ENCODE assay signal across 12 mouse cellular contexts in the genomic region with DNA sequence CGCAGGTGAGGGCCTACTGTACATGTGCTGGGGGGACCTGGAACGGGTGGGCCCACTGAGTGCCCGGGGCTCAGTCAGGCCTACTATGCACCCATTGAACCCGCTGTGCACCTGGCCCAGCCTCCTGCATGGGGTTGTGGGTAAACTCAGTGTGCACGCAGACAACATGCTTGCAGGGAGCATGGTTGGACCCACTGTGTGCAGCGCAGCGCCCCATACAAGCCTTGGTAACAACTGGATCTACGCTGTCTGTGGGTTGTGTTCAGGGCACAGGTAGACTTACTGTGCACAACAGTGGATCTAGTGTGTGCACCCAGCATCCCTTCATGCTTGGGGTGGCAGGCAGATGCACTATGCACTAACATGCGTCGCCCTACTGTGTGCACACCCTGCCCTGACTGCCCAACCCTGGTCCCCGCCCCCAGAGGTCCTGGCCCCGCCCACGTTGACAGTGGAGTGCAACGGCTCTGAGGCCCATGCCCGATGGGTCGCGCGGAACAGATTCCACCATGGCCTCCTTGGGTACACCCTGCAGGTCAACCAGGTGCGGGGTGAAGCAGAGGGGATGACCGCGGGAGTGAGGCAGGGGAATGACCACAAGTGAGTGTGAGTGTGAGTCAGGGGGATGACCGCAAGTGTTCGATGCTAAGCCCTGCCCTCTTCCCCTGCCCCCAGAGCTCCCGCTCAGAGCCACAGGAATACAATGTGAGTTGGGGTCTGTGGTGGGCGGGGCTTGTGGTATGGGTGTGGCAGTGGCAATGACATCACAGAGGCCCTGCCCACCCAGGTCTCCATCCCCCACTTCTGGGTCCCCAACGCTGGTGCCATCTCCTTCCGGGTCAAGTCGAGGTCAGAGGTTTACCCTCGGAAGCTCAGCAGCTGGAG. TPM values are rescaled to one million over a fixed set of nuclear protein-coding genes. Genes with fewer than 3 reads are reported as not detected.
A peak's percentile ranks its signal among the peaks of the same experiment; 100 is the strongest.
DNase-seq lines count a peak whose midpoint lies in the region; ATAC-seq and TF ChIP-seq lines count a peak whose summit lies in the region.
"Had no signal": no experiment of that assay in that cellular context is flagged by ENCODE, and none has a peak within 500 bp of the region (broad histone marks: within the 10 kb centered on the region; RNA-seq: fewer than 3 reads in every experiment).

No protein-coding gene starts in this region.

- H3K27ac ChIP-seq in CH12.LX (ENCODE audit: insufficient read depth, low read depth): no peak overlapping the region
- H3K27ac ChIP-seq in liver, embryonic 11.5 days (ENCODE audit: low read depth, low read length): no peak overlapping the region

- no peak for TF ChIP-seq RAD21 in CH12.LX (IDR thresholded peaks at IDR 0.05; ENCODE audit: low read depth, low read length)

- 94% methylated on average over 29 of the region's 29 CpGs for WGBS in liver, embryonic 11.5 days

- no peaks in the 10 kb centered on the region for H3K79me2 ChIP-seq in CH12.LX (replicated peaks; ENCODE audit: control insufficient read depth, extremely low read depth, insufficient read depth, poor library complexity, severe bottlenecking)

- TF ChIP-seq CTCF in CH12.LX (conservative IDR thresholded peaks at IDR 0.05 in 1 of 2, IDR thresholded peaks at IDR 0.05 in 1 of 2; ENCODE audit: low read depth in 2 of 2, low read length in 2 of 2): no peak

- H3K4me3 ChIP-seq in CH12.LX (replicated peaks in 1 of 3; ENCODE audit: low read depth in 2 of 3, low read length in 2 of 3, poor library complexity in 1 of 3): no peak overlapping the region
- H3K4me3 ChIP-seq in liver, embryonic 11.5 days (ENCODE audit: low read depth, low read length): no peak overlapping the region

- H3K4me2 ChIP-seq in CH12.LX (ENCODE audit: insufficient read depth, low read depth, poor library complexity, severe bottlenecking): no peak overlapping the region
- H3K4me2 ChIP-seq in liver, embryonic 11.5 days: no peak overlapping the region

- no peak overlapping the region for H3K9ac ChIP-seq in CH12.LX (ENCODE audit: insufficient read depth, low read depth)
- H3K9ac ChIP-seq in liver, embryonic 11.5 days (ENCODE audit: low read depth, low read length): no peak overlapping the region

- dilution Hi-C loops in CH12.LX (cut with MboI; ENCODE audit: extremely low pct_ligation_motif_present, extremely low pct_unique_long_range_greater_than_20kb, low sequenced_read_pairs): no loop called here

- no peak for ATAC-seq in liver, embryonic 11.5 days (replicated peaks; ENCODE audit: low FRiP score)
- ATAC-seq: intestine, postnatal 0 days had no signal

- peak; percentile 3 to 68 for DNase-seq in left cerebral cortex, postnatal 10 days (ENCODE audit: extremely low spot score in 1 of 2, low spot score in 2 of 2)
- DNase-seq in left cerebral cortex, postnatal 36 days (ENCODE audit: low spot score in 2 of 2): no peak
- DNase-seq in B cell, adult 2 months: peak; percentile 2 to 11
- DNase-seq in CH12.LX (ENCODE audit: extremely low read depth): no peak
- DNase-seq in liver, embryonic 11.5 days (ENCODE audit: low spot score): peak; percentile 34
- no peak for DNase-seq in layer of hippocampus, postnatal 36 days
- DNase-seq in adrenal gland, postnatal 14 days: no peak

- no peaks in the 10 kb centered on the region for H3K27me3 ChIP-seq in CH12.LX (replicated peaks)
- no peaks in the 10 kb centered on the region for H3K27me3 ChIP-seq in liver, embryonic 11.5 days (replicated peaks; ENCODE audit: control insufficient read depth, insufficient read depth, low read length)

- H3K36me3 ChIP-seq in CH12.LX (replicated peaks in 1 of 2; ENCODE audit: control insufficient read depth in 1 of 2, insufficient read depth in 1 of 2, low read length in 1 of 2): peaks cover 0 to 10% of the 10 kb centered on the region in 2 experiments
- peaks cover 6% of the 10 kb centered on the region for H3K36me3 ChIP-seq in liver, embryonic 11.5 days (ENCODE audit: control insufficient read depth, insufficient read depth, low read length)

- no peak for TF ChIP-seq POLR2A in CH12.LX (IDR thresholded peaks at IDR 0.05; ENCODE audit: low read depth, low read length)

- peaks cover 0 to 3% of the 10 kb centered on the region in 2 experiments; a peak in 1 of 4 replicates for H3K4me1 ChIP-seq in CH12.LX (ENCODE audit: control insufficient read depth in 1 of 2, insufficient read depth in 2 of 2)
- H3K4me1 ChIP-seq in liver, embryonic 11.5 days (replicated peaks; ENCODE audit: control insufficient read depth, insufficient read depth, low read length): no peaks in the 10 kb centered on the region

- intact Hi-C loops in left cerebral cortex, postnatal 10 days (cut with DNase I): no loop called here
- intact Hi-C loops in left cerebral cortex, postnatal 36 days (cut with DNase I): no loop called here

- peaks cover 86% of the 10 kb centered on the region for H3K9me3 ChIP-seq in CH12.LX (replicated peaks; ENCODE audit: low read length)
- H3K9me3 ChIP-seq in liver, embryonic 11.5 days (ENCODE audit: control insufficient read depth, low read length): peaks cover 70% of the 10 kb centered on the region

- in situ Hi-C loops in CH12.LX (cut with MboI; ENCODE audit: low pct_ligation_motif_present, low pct_unique_long_range_greater_than_20kb, low sequenced_read_pairs): no loop called here

- TF ChIP-seq EP300 in CH12.LX (IDR thresholded peaks at IDR 0.05; ENCODE audit: low read length): no peak

TF ChIP-seq in CH12.LX, 34 proteins besides CTCF, POLR2A, EP300 and RAD21:
- TF ChIP-seq JUND (conservative IDR thresholded peaks at IDR 0.05; ENCODE audit: low read depth, low read length) (no peak), ZKSCAN1 (IDR thresholded peaks at IDR 0.05; ENCODE audit: borderline replicate concordance, low read depth, low read length) (peak; percentile 33; the same call in 1 of the 2 replicates)

RNA-seq across cellular contexts. Expression of gene Il3ra, which starts 4.4 kb away (rescaled TPM):
- 1 to 10 TPM; 3.4 TPM for total RNA-seq in left cerebral cortex, postnatal 10 days (2021)
- total RNA-seq in left cerebral cortex, postnatal 36 days (2021): 1 to 10 TPM; 3.6 to 3.9 TPM
- total RNA-seq in CH12.LX (2012; rRNA removed) (0.64 and 0.76 TPM in 2 replicates), CH12.LX (2014; rRNA removed) (0.89 and 1.3 TPM in 2 replicates)
- 2.6 and 4.8 TPM in 2 replicates for polyA plus RNA-seq in CH12.LX (2012; ENCODE audit: insufficient read length, low read depth)
- 2.8 and 3.3 TPM in 2 replicates for polyA plus RNA-seq in liver, embryonic 11.5 days (2014; fragmentation: Nextera tagmentation; extraction: Ambion mirVana)
- total RNA-seq in layer of hippocampus, postnatal 36 days (2021): 1 to 10 TPM; 3.0 TPM
- total RNA-seq in adrenal gland, postnatal 14 days (2021): 12.0 and 13.9 TPM in 2 replicates

RNA-seq across cellular contexts. Expression of gene Olfr31, which starts 27.9 kb away (rescaled TPM):
- not detected for total RNA-seq in left cerebral cortex, postnatal 10 days (2021)
- total RNA-seq in left cerebral cortex, postnatal 36 days (2021): not detected
- not detected in 2 replicates for total RNA-seq in CH12.LX (2012; rRNA removed)
- not detected in 2 replicates for total RNA-seq in CH12.LX (2014; rRNA removed)
- polyA plus RNA-seq in CH12.LX (2012; ENCODE audit: insufficient read length, low read depth): 0.09 TPM in 1 of 2 replicates, not detected in the other
- not detected in 2 replicates for polyA plus RNA-seq in liver, embryonic 11.5 days (2014; fragmentation: Nextera tagmentation; extraction: Ambion mirVana)
- not detected for total RNA-seq in layer of hippocampus, postnatal 36 days (2021)
- total RNA-seq in adrenal gland, postnatal 14 days (2021): not detected in 2 replicates
- total RNA-seq: heart, adult 8-10 months; midbrain, postnatal 0 days had no signal
- polyA plus RNA-seq: intestine, postnatal 0 days; liver, embryonic 16.5 days; midbrain, postnatal 0 days had no signal

RNA-seq across cellular contexts. Expression of gene Olfr721-ps1, which starts 50.6 kb away (rescaled TPM):
- not detected for total RNA-seq in left cerebral cortex, postnatal 10 days (2021)
- not detected for total RNA-seq in left cerebral cortex, postnatal 36 days (2021)
- total RNA-seq in CH12.LX (2012; rRNA removed) (not detected in 2 replicates), CH12.LX (2014; rRNA removed) (not detected in 2 replicates)
- not detected in 2 replicates for polyA plus RNA-seq in CH12.LX (2012; ENCODE audit: insufficient read length, low read depth)
- not detected in 2 replicates for polyA plus RNA-seq in liver, embryonic 11.5 days (2014; fragmentation: Nextera tagmentation; extraction: Ambion mirVana)
- not detected for total RNA-seq in layer of hippocampus, postnatal 36 days (2021)
- not detected in 2 replicates for total RNA-seq in adrenal gland, postnatal 14 days (2021)
- total RNA-seq: heart, adult 8-10 months; layer of hippocampus, postnatal 10 days; midbrain, postnatal 0 days had no signal
- polyA plus RNA-seq: intestine, postnatal 0 days; liver, embryonic 16.5 days; midbrain, postnatal 0 days had no signal

Comparison
In these comparisons a context has a peak if more than half of its experiments do, and no peak if none do; other contexts are left out.
1. DNase-seq: peak in left cerebral cortex, postnatal 10 days (2 of 2), B cell, adult 2 months (2 of 2) and liver, embryonic 11.5 days (single experiment); none in left cerebral cortex, postnatal 36 days (0 of 2), CH12.LX (single experiment), layer of hippocampus, postnatal 36 days (0 of 2) and adrenal gland, postnatal 14 days (single experiment).